Mouse (Mus musculus): ENCODE measurements around the gene Mymx. TPM values are rescaled to one million over a fixed set of nuclear protein-coding genes. Genes with fewer than 3 reads are reported as not detected.

Mymx gene
- polyA plus RNA-seq, 1 experiment from 2014 or later = 6.8 TPM

- peak; percentile 48; the same call in 1 of the 2 replicates for ATAC-seq (ENCODE audit: low FRiP score, low read depth)
Measured at GRCm38 (mm10) chr17:45584939-45585678, 16.8 kb downstream of the Mymx start.

DNA sequence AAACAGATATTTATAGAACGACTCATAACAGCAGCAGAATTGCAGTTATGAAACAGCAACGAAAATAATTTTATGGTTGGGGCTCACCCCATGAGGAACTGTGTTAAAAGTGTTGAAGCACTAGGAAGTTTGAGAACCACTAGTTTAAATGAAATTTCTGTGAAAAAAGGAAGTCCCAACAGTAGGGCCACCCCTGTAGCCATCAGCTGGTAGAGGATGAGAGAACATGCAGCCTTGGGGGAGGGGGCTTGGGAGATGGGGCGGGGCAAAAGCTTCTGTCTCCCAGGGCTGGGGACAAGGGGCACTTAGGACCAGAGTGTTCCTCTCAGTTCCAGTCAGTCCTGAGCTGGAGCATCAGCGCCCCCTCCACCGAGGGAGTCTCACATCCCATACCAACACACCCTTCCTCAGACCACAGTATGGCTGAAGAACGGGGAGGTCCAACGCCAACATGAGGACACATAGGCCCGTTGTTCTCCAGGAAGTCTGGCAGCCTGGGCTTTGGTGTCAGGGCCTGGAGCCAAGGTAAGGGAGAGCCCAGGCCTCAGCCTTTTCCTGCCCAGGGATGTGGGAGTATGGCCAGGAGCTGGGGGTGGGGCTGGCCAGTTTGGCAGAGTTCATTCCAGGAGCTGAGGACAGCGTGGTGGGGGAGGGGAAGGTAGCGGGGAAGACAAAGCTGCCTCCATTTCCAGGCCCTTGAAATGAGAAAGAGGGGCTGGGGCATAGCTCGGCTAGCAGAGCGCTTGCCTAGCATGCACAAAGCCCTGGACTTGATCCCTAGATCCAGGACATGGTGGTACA lies 17.6 kb downstream of the Mymx start:
- Histone ChIP-seq H3K9me3 (no peaks in the 10 kb centered on the region), H3K27ac (no peak overlapping the region), H3K4me1 (peaks cover 16% of the 10 kb centered on the region; the same call in 1 of the 2 replicates), H3K36me3 (peaks cover 8% of the 10 kb centered on the region; the same call in 1 of the 2 replicates), H3K4me2 (replicated peaks) (peak overlapping the region; percentile 18; the same call in 1 of the 2 replicates), H3K9ac (no peak overlapping the region; the same call in 1 of the 2 replicates), H3K4me3 (no peak overlapping the region), H3K27me3 (replicated peaks) (no peaks in the 10 kb centered on the region)
- 46% methylated on average over 12 of the region's 12 CpGs for WGBS
- ATAC-seq (ENCODE audit: low FRiP score, low read depth) = peak; percentile 35; the same call in 1 of the 2 replicates

More at GRCm38 (mm10) chr17:45584939-45585678, 16.8 kb downstream of the Mymx start:
- Histone ChIP-seq H3K27ac (no peak overlapping the region), H3K9ac (0 out of 2 replicates have a peak overlapping the region, but pooled peaks have one; percentile 5), H3K4me2 (replicated peaks) (peak overlapping the region; percentile 18; the same call in 1 of the 2 replicates), H3K4me1 (peaks cover 16% of the 10 kb centered on the region; the same call in 1 of the 2 replicates), H3K27me3 (replicated peaks) (no peaks in the 10 kb centered on the region), H3K36me3 (peaks cover 8% of the 10 kb centered on the region; the same call in 1 of the 2 replicates), H3K4me3 (no peak overlapping the region), H3K9me3 (no peaks in the 10 kb centered on the region)
- 34% methylated on average over 14 of the region's 14 CpGs for WGBS

DNA sequence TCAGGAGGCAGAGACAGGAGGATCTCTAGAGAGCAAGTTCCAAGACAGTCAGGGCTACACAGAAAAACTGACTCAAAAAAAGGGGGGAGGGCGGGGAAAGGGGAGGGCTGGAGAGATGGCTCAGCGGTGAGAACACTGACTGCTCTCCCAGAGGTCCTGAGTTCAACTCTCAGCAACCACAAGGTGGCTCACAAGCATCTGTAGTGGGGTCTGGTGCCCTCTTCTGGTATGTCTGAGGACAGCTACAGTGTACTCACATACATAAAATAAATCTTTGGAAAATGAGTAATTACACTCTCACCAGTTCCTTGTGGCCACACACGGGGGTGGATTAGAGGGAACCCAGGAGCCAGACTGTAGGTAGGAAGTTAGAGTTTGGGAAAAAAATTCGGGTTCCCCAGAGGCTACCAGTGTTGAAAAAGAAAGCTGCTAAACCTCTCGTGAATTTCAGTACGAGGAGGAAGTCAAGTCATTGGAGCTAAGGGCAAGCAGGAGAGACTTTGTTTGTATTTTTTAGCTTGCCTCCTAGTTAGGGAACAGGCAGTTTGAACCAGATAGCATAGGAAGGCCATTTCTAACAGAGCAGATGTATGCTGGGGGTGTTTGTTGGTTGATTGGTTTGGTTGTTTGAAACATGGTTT lies 19.1 kb downstream of the Mymx start:
- ATAC-seq (ENCODE audit: low FRiP score, low read depth) = no peak
- Histone ChIP-seq H3K27me3 (replicated peaks) (no peaks in the 10 kb centered on the region), H3K4me2 (replicated peaks) (no peak overlapping the region), H3K4me3 (no peak overlapping the region), H3K9me3 (no peaks in the 10 kb centered on the region), H3K36me3 (peaks cover 8% of the 10 kb centered on the region; the same call in 1 of the 2 replicates), H3K4me1 (peaks cover 16% of the 10 kb centered on the region; the same call in 1 of the 2 replicates), H3K27ac (no peak overlapping the region), H3K9ac (no peak overlapping the region)
- 78% methylated on average over 6 of the region's 6 CpGs for whole genome bisulfite sequencing

DNA sequence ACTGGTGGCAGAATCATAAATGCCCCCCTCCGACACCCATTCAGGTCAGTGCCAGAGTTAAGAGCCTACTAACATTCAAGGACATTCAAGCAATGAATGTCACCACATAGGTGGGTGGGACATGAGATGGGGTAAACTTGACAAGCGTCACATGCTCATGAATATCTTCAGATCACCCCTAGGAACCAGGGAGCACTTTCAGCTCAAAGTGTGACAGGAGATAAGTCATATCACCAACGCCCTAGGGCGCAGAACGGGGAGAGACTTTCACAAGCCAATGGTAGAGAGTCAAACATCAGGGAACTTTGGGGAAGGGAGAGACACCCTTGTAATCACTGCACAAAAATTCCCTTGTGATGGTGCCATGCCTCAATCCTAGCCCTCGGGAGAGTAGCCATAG lies 19.7 kb downstream of the Mymx start:
- 96% methylated on average over 6 of the region's 6 CpGs for WGBS

DNA sequence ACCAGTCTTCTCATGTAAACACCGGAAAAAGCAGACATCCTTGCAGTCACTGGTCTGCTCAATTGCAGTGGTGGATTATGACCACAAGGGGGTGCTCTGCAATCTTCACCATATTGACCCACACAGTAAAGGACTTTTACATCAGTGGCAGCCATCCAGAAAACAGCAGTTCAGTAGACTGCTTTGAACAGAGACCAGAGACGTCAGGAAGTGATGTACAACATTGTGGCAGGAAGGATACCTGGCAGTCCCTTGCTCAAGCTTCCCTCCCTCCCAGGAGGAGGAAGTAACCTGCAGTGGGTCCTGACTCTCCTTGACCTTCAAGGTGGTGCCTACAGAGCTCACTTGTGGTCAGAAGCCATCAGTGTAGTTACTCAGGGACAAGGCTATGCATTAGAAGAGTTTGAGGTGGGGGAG lies 20.3 kb downstream of the Mymx start:
- Histone ChIP-seq H3K4me2 (replicated peaks) (no peak overlapping the region), H3K27ac (no peak overlapping the region), H3K4me3 (no peak overlapping the region), H3K27me3 (replicated peaks) (no peaks in the 10 kb centered on the region), H3K4me1 (peaks cover 16% of the 10 kb centered on the region; the same call in 1 of the 2 replicates), H3K36me3 (no peaks in the 10 kb centered on the region), H3K9me3 (no peaks in the 10 kb centered on the region), H3K9ac (no peak overlapping the region)
- 19% methylated on average over 2 of the region's 2 CpGs for WGBS
- peak; percentile 35; the same call in 1 of the 2 replicates for ATAC-seq (ENCODE audit: low FRiP score, low read depth)

More for the DNA sequence above, 19.7 kb downstream of the Mymx start:
- Histone ChIP-seq H3K36me3 (peaks cover 5% of the 10 kb centered on the region; the same call in 1 of the 2 replicates), H3K9ac (no peak overlapping the region), H3K27ac (no peak overlapping the region), H3K27me3 (replicated peaks) (no peaks in the 10 kb centered on the region), H3K4me2 (replicated peaks) (no peak overlapping the region), H3K4me1 (peaks cover 16% of the 10 kb centered on the region; the same call in 1 of the 2 replicates), H3K9me3 (no peaks in the 10 kb centered on the region), H3K4me3 (no peak overlapping the region)
- ATAC-seq (ENCODE audit: low FRiP score, low read depth) = no peak

DNA sequence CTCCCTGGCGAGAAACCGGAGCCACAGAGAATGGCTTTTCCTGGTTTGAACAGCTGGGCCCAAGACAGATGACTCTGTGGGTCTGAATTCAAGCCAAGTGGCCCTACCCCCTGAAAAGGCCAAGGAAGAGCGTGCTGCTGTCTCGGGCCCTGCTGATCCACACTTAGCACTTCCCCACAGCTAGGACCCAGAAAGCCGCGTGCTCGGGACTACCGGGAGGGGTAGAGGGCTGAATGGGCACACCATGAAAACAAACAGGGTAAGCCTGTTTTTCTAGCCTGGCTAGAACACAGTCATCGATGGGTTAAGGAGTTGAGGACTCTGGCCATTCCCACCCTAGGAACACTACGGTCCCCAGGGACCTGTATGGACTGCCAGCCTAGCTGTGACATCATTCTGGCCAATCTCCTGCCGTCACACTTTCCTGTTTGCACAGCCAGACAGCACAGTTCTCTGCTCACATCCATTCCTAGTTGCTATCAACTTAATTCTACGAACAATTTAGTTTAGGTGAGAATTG lies 20.9 kb downstream of the Mymx start:
- no peak overlapping the region for H3K9ac ChIP-seq
- no peak for ATAC-seq (ENCODE audit: low FRiP score, low read depth)
- WGBS = 54% methylated on average over 12 of the region's 12 CpGs
- no peak overlapping the region for H3K4me3 ChIP-seq
- H3K27me3 ChIP-seq (replicated peaks) = no peaks in the 10 kb centered on the region
- H3K9me3 ChIP-seq = no peaks in the 10 kb centered on the region
- no peak overlapping the region for H3K4me2 ChIP-seq (replicated peaks)
- peaks cover 16% of the 10 kb centered on the region; the same call in 1 of the 2 replicates for H3K4me1 ChIP-seq
- no peaks in the 10 kb centered on the region for H3K36me3 ChIP-seq
- no peak overlapping the region for H3K27ac ChIP-seq

DNA sequence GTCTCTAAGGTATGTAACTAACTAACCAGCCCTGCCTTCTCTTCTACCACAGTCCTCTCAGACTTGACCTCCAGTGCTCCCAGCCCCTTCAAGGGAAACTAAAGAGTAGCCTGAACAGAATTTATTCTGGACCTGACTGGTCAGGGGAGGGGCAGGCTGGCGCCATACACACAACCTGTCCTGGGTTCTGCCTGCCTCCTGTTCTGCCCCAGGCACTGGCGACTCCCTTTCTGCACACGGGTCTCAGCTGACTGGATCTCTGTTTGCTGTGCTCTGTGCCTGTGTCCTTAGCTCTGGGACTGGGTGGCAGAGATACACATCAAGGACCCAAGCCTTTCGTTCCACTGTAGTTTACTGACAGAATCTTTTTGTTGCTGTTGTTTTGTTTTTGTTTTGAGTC lies 22.3 kb downstream of the Mymx start:
- no peak for ATAC-seq (ENCODE audit: low FRiP score, low read depth)

DNA sequence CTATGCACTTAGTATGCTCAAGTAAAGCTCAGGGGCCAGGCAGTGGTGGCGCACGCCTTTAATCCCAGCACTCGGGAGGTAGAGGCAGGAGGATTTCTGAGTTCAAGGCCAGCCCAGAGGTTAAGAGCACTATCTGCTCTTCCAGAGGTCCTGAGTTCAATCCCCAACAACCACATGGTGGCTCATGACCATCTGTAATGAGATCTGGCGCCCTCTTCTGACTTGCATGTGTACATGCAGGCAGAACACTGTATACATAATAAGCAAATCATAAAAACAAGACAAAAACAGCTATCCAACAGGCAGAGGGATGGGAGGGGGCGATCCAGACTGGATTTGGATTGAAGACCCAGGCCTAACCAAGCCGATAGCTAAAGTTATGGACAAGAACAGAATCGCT lies 23.1 kb downstream of the Mymx start:
- H3K36me3 ChIP-seq = no peaks in the 10 kb centered on the region
- no peak overlapping the region for H3K4me3 ChIP-seq
- ATAC-seq (ENCODE audit: low FRiP score, low read depth) = no peak
- H3K4me2 ChIP-seq (replicated peaks) = no peak overlapping the region
- no peaks in the 10 kb centered on the region for H3K27me3 ChIP-seq (replicated peaks)
- no peaks in the 10 kb centered on the region for H3K9me3 ChIP-seq
- H3K9ac ChIP-seq = no peak overlapping the region
- peaks cover 16% of the 10 kb centered on the region for H3K4me1 ChIP-seq
- H3K27ac ChIP-seq = no peak overlapping the region
- 78% methylated on average over 7 of the region's 7 CpGs for WGBS

More for the DNA sequence above, 22.3 kb downstream of the Mymx start:
- no peaks in the 10 kb centered on the region for H3K36me3 ChIP-seq
- no peak overlapping the region for H3K4me3 ChIP-seq
- H3K9me3 ChIP-seq = no peaks in the 10 kb centered on the region
- H3K4me1 ChIP-seq = peaks cover 17% of the 10 kb centered on the region
- H3K27ac ChIP-seq = no peak overlapping the region
- no peaks in the 10 kb centered on the region for H3K27me3 ChIP-seq (replicated peaks)
- no peak overlapping the region for H3K9ac ChIP-seq
- no peak overlapping the region for H3K4me2 ChIP-seq (replicated peaks)
- WGBS = 85% methylated on average over 4 of the region's 4 CpGs

DNA sequence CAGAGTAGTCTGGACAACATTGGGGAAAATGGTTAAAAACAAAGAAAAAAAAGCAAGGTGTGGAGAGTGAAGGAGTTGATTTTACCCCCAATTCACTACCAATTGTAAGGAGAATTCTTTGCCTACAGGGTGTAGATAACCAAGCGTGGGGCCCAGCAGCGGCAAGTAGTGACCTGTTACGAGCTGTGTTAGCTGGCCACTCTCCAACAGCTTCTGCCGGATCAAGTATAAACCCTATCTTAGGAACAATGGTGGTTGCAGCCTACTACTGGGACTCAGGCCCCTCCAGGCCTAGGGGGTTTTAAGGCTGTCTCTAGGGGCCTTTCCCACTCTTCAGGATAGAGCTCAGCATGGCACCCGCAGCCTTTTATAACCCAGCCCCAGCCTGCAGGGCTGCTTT lies 23.7 kb downstream of the Mymx start:
- H3K9me3 ChIP-seq = no peaks in the 10 kb centered on the region
- no peak overlapping the region for H3K4me3 ChIP-seq
- ATAC-seq (ENCODE audit: low FRiP score, low read depth) = no peak
- H3K36me3 ChIP-seq = no peaks in the 10 kb centered on the region
- H3K27ac ChIP-seq = no peak overlapping the region
- peaks cover 16% of the 10 kb centered on the region for H3K4me1 ChIP-seq
- WGBS = 77% methylated on average over 5 of the region's 5 CpGs
- H3K4me2 ChIP-seq (replicated peaks) = no peak overlapping the region
- no peaks in the 10 kb centered on the region for H3K27me3 ChIP-seq (replicated peaks)
- no peak overlapping the region for H3K9ac ChIP-seq

GRCm38 (mm10) chr17:45575123-45575897 lies 26.6 kb downstream of the Mymx start:
- Histone ChIP-seq H3K4me3 (no peak overlapping the region), H3K9ac (no peak overlapping the region)

More at GRCm38 (mm10) chr17:45575123-45575897, 26.6 kb downstream of the Mymx start:
- no peaks in the 10 kb centered on the region for H3K27me3 ChIP-seq (replicated peaks)
- no peaks in the 10 kb centered on the region for H3K9me3 ChIP-seq
- ATAC-seq (ENCODE audit: low FRiP score, low read depth) = no peak
- peaks cover 23% of the 10 kb centered on the region for H3K4me1 ChIP-seq
- peak overlapping the region; percentile 81; the same call in 1 of the 2 replicates for H3K4me2 ChIP-seq (replicated peaks)
- H3K27ac ChIP-seq = 0 out of 2 replicates have a peak overlapping the region, but pooled peaks have one; percentile 84
- peaks cover 15% of the 10 kb centered on the region for H3K36me3 ChIP-seq
- 88% methylated on average over 8 of the region's 8 CpGs for WGBS
